Mouse (Mus musculus): ENCODE data around the gene Arsk. TPM values are rescaled to one million over a fixed set of nuclear protein-coding genes. Genes with fewer than 3 reads are reported as not detected.
A peak's percentile ranks its signal among the peaks of the same experiment; 100 is the strongest.

Arsk gene
- 1 to 10 TPM; 2.8 to 3.1 TPM for total RNA-seq (2021)

DNA sequence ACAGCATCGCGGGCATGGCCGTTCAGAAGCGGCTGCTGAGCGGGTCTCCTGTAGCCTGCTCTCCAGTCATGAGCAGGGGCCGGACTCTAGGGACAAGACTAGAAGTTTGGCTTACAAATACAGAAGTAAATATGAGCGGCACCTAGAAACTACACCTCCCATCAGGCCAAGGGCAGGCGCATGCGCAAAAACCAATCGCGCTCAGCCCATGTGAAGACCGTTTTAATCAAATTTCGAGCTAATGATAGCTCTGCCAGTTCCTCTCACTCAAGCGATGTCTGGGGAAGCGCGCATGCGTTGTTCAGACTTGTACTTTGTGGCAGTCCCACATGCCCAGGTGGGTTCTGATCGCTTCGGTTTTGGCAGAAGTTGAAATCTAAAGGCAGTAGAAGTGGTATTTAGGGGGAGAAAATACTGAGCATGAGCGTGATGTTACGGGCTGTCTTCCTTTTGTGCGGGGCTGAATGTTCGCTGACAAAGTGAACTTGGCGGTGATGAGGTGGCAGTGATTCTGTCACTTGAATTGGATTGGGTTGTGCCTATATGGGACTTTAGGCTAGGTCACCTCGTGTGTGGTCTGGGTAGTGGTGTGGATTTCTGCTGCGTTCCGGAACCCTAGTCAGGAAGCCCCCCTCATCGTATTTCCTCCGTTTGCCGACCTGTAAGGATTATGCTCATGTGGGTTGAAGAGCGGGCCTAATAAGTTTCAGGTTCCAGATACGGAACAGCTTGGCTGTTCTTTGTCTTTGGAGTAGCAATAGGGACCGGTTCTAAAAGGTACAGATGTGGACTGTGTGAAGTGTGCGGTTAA lies at the start of gene Arsk, which contains the start of gene Ttc37:
Arsk (minus strand) TSS at position 168 of the 811 bp plus-strand sequence.
Ttc37 (plus strand) TSS at position 242 of the 811 bp plus-strand sequence.
- peak; percentile 95 for DNase-seq

DNA sequence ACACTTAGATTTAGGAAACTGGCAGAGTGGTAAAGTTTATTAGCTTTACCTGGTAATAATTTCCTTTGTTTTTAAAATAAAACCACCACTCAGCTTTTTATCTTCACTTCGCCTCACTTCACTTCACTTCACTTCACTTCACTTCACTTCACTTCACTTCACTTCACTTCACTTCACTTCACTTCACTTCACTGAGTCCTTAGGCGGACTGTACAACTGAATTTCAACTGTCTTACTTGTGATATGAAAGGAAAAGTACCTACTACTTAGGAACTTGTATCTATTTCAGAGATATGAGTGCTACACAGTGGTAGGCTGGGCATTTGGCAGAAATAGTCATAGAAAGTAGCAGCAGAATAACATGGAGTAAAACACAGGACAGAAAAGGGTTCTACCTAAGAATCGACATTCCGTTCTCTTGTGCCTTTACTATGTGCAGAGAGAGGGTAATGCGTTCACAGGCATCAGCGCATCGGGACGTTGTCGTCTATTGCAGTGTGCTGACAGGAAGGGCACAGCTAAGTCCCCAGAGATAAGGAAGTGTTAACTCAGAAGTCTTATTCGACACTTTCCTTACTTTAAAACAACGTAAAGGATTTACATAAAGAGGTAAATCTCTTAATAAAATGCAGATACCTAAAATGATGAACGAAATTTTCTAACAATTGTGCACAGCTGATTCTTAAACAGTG lies 42.8 kb upstream of the Arsk start:
- no peak for DNase-seq

DNA sequence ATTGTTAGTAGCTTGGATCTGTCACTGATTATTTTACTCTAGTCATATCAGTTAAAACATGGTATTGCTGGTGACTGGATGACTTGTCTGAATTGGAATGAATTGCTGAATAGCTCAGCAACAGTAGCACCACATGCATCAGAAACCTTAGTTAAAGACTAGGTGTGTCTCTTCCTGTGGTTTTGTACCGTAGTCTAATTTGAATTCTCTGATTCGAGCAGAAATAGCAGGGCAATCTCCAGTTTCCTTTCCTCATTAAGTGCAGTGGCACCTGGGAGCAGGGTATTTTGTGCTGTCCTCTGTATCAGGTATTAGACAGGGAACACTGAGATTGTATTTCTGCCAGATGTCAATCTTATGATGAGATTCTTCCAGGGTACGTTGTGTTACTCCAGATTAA lies 40.4 kb upstream of the Arsk start:
- no peak for DNase-seq

DNA sequence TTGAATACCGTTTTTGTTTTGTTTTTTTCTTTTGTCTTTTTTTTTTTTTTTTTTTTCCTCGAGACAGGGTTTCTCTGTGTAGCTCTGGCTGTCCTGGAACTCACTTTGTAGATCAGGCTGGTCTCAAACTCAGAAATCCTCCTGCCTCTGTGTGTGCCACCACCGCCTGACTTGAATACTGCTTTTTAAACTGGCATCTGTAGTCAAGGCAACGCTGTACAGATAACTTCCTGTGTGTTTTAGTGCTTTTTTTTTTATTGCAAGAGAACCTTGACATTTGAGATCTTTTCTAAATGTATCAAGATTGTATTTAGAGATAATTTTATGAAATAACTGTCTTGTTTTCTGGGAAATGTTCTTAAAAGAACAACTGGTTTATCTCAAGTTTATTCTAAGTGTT lies 34.0 kb upstream of the Arsk start:
- no peak for DNase-seq

DNA sequence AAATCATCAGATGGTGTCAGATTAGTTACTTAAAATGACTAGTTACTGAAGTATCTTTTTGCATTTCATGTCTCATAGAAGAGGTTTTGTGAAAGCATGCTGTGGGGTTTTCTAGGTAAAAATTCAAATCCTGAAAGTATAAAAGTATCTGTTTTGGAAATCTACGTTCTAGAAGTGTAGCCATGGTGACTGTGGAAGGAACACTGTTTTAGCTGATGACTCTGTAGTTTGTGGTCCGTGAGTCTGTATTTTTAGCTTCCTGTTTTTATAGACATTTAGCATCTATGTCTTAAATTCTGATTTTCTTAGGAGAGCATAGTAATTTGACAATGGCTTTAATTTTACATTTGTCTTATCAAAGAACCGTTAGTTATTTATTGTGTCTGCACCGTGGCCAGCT lies 30.3 kb upstream of the Arsk start:
- no peak for DNase-seq

DNA sequence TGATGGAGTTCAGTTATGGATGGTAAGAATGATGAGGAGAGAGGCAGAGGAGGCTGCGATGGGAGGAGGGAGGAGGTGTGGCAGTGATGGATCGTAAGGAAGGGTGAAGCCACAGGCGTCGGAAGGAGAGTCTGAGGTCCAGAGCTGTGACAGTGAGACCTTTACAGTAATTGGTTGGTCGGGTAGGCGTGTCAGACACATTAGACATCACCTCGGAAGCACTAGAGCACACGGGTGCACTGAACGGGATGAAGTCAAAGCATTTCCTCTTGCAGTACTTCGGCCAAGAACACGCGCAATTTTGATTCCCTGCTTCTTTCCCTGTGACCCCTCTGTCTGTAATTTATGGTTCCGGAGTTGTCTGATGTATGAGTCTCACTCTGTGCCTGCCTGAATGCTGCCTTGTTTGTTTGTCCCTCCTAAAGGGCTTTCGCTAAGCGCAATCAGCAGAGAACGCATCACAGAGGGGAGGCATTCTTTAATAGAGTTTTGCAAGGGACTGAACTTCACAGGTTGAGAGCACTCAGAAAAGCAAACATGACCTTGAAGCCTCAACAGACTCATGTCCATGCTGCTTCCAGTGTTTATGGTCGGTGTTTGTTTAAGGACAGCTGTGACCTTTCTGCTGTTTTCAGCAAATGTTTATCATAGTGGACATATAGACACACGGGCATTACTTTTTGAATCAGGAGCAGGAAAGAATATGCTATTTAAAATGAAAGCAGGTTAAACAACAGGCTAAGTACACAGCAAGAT lies 10.8 kb upstream of the Arsk start:
- no peak for DNase-seq

DNA sequence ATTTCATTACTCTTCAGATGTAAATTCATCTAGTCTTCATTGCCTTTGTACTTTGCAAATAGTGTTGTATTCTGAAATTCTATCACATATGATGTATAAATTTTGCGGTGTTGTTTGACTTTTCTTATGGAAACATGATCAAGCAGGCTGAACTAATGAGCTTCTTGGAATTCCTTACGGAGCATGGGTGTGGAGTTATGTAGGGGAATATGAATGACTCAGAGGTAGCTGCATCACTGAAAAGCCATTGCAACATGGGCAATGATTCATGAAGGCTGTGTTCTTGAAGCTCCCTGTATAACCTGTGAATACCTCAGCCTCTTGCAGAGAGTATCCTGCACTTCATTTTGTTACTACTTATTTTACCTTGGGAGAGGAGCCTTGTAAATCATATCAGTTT lies 3.5 kb upstream of the Arsk start:
- no peak for DNase-seq

DNA sequence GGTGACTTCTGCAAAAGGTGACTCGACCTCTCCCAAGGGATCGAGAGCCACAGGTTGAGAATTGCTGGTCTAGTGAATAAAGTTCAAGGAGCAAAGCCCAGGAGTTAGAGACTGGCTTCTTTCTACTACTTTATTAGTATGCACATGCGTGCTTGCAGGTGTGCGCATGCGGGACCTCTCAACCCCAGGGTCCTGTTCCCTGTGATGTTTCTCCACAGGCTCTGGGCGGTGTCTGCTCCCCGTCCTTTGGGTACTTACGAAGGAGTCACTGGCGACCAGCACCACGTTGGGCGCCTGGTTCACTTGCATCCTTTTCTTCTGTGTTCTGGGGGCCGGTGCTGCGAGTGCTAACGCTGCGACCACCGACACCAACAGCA lies 356 bp downstream of the Arsk start:
- no peak for DNase-seq

DNA sequence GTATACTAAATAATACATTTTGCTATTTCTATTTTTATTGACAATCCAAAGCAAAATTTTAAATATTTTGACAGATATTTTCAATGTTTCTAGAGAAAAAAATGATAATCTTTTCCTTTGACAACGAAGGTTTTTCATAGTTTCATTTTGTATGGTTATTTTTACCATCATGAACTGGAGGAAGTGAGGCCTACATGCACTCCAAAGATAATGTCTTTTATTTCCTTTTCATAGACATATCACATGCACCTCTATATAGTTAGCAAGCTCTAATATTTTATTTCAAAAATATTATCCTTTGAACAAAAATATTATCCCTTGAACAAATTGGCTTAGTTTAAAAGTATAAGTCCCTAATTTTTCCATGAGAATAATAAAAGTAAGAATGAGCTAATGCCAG lies 24.1 kb downstream of the Arsk start:
- no peak for DNase-seq

DNA sequence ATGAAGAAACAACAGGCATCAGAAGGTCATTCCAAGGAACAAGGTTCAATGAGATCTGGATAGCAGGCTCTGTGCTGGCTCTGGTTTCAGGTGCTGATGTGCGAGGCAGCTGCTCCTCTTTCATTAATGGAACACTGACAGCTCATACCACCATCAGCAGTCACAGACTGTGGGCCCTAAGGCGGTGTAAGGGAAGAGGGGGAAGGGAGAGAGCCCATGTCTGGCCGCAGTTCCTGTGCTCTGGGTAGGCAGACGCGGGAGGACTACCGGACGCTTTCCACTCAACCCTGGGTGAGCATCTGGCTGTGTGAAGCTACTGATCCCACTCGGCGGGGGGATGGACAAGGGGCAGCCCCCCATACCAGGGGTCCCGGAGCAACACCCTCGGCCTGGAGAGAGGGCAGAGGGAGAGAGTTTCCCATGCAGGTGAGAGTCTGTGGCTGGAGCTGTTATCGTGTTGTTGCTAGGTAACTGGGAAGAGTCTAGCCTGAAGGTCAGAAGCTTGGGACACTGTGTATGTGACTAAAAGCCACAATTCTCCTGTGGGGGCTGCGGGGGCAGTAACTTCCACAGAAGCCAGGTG lies 34.0 kb downstream of the Arsk start:
- DNase-seq = no peak

DNA sequence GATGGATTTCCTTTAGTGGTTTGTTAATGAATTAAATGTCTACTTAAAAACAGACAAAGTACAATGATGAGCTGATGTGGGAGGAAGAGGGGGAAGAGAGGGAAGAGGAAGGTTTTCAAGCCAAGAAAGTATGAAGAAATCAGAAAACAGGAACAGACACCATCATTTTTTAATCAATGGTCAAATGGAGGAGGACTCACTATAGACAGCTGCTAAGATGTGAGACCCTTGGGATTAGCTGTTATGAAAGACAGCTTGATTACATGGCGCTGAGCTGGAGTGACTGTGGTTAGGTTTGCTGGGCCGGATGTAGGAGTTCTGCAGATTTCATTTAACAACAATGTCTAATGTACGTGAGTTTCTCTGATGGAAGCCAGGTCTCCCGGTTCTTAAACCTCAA lies 34.9 kb downstream of the Arsk start:
- no peak for DNase-seq

DNA sequence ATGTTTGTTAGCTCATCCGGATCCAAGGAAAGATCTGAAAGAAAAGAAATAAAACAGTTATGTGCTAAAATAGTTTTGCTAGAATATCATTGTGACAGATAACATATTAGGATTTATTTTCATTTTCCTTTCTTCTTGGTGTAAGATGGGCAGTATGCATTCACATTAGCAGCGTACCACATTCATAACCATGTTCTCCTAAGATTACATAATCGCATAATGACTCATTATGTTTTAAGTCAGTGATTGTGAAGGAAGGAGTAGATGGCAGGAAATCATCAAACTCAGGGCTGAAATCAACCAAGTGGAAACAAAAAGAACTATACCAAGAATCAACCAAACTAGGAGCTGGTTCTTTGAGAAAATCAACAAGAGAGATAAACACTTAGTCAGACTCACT lies 35.9 kb downstream of the Arsk start:
- DNase-seq = no peak

DNA sequence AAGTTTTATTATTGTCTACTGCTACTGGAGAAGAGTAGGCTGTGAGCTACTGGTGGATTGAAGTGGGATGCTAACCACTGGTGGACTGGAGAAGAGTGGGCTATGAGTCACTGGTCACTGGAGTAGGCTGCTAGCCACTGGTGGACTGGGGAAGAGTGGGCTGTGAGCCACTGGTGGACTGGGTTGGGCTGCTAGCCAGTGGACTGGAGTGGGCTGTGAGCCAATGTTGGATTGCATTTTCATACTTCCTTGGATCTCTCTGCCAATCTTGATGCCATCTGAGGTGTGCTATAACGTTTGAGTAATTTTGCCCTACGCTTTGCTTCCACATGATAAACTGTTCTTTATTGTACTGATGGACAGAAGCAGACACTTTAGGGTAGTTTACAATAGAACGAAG lies 36.3 kb downstream of the Arsk start:
- no peak for DNase-seq

DNA sequence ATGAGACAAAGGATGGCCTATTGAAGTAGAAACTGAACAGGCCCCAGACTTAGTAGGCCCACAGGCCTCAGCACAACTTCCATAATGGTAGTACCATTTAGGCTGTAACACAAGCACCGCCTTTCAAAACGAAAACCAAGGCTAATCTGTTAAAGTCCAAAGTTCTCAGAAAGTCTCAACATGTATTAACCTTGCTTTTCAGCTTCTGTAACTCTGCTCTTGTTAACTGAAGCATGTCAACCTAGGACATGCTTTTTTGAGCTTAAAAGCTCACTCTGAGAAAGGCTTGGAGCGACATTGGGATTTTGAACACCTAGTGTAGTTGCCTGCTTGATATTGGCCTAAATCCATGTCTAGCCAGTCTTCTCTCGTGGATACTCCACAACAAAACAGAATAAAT lies 38.9 kb downstream of the Arsk start:
- DNase-seq = no peak

DNA sequence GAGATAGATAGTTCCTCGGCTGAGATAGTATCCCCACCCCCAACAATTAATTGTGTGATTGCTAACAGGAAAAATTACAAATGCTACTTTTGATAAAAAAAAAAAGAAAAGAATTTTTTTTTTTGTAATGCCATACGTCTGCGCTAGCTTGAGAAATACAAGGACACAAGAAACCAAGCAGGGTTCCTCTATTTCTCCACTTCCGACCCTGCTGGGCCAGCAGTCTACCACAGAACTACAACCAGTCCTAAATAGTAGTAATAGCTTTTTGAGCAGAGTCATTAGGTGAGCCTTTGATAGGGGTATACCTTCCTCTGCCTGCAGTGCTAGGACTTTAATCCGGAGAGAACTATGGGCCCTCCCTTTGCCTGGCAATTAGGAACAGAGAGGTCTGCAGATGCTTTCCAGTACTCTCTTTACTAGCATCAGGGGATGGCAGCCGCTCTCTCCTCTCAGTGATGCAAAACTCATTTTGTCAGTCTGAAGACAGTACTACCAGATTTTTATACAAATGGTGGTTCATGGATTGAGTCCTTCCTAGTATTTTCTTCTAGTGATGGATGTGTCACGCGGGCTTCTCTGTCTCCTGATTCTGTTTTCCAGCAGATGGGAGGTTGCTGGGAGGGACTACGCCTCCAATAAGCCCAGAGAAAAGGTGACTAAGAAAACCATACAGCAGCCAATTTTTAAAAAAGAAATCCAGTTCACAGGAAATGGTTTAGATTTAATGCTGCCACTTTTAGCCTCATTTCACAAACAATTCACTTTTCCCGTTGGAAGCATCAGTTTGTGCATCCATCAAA lies 41.0 kb downstream of the Arsk start:
- no peak for DNase-seq

DNA sequence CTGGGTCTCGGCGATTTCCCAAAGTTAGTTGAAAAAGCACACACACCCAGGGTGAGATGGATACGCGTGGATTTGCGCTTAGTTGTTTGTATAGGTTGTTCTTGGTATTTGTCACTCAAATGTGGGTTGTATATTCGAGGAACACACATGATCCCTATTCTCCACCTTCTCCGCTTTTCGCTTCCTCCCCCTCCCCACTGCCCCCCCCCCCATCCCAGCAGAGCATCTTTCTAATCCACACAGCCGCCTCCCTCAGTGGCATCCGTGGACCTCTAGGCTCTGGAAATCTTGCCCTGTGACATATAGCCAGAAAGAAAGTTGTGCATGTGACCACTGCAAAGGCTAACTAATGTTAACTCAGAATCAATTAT lies 41.6 kb downstream of the Arsk start, which contains the start of gene Gpr150:
Gpr150 (minus strand) TSS at position 101 of the 371 bp plus-strand sequence.
- no peak for DNase-seq

DNA sequence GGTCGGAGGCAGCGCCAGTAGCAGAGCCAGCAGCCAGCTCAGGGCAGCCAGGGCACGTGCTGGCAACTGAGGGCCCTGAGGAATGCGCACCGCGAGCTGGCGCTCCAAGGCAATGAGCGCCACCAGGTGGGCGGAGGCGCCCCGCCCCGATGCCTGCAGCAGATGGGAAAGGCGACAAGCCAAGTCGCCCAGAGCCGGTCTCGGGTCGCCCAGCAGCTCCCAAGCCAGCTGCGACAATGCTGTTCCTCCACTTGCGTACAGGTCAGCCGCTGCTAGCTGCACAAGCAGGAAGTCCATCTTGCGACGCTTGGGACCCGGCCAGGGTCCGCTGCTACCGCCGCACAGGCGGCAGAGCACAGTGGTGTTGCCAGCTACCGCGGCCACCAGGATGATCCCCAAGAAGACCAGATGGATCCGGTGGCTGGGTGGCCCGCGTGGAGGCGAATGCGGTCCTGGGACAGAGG lies 42.2 kb downstream of the Arsk start:
- DNase-seq = peak; percentile 59

DNA sequence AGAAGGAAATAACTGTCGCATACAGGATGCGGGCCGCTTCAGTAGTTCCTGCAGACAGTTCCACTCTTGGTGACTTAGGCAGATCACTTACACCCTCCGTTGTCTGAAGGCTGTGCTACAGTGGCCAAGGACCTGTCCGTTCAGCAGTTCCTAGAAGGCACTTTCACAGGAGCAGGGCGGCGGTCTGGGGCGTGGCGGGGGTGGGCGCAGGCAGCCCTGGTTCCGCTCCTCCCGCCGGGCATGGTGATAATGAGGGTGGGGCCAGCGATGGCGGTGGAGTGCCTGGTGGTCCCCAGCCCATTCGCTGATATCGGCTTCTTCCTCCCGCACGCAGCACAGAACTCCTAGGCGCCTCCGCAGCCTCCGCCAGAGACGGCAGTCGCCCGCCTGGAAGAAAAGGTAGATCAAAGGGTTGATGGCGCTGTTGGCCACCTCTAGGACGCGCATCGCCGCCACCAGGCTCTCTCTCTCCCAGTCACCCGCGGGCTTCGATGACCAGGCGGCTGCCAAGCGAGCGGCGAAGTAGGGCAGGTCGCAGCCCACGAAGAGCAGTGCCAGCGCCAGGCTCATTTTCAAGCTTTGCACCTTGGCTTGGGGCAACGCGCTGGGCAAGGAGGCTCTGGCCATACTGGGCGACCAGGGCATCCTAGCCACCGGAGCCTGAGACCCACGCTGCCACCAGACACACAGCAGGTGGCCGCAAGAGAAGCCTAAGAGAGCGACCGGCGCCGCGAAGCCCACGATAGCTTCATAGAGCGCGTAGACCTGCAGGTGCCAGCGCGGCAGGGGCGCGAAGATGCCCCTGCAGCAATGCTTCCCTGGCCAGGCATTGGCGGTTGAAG lies 42.8 kb downstream of the Arsk start:
- peak; percentile 6 for DNase-seq

DNA sequence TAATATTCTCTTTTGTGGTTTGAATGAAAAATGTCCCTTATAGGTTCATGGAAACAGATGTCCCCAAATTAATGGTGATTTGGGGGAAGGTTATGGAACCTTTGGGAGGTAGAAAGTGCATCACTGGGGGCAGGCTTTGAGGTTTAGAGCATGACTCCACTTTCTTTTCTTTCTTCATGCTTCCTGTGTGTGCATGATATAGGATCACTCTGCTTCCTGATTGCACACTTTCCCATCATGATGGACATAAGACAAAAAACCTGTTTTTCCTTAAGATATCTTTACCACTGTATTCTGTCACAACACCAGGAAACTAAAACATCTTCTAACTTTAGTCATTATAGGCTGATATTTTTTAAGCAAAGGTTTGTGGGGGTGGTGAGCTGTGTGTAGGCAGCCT lies 53.5 kb downstream of the Arsk start:
- no peak for DNase-seq

DNA sequence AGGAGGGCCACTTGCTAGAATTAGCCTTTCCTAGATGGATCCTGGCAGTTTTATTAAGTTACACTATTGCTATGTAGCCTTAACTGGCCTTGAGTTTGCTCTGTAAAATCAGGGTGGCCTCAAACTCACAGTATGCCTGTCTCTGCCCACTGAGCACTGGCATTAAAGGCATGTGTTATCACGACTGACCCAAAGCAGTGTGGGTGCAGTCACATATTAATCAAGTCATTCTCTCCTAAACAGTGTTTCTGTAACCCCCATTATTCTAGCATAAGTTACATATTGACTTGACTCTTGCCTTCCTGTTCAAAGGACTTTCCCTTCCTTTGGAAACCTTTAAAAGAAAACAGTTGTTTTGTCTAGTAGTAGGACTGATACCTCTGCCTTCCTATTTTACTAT lies 56.0 kb downstream of the Arsk start:
- DNase-seq = no peak

DNA sequence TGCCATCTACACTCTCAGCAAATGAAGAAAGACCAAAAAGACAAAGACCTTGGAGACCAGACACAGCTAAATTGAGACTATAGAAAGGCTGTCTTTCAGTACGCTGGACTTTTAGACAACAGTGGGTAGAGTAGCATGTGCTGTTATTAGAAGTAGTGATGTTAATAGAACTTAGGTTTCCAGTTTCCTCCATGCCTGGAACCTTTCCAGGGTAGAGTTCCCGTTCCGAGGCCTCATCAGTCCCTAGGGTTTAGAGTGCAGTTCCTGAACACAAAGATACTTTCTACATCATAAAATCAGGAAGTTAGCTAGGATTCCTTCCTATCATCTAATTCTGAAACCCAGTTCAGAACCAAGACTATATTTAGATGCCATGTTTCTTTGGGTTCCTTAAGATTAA lies 73.9 kb downstream of the Arsk start:
- DNase-seq = no peak
